Mouse (Mus musculus): ENCODE results near the gene Myof. TPM values are rescaled to one million over a fixed set of nuclear protein-coding genes. Genes with fewer than 3 reads are reported as not detected.

Gene Myof
- total RNA-seq, 2 experiments from 2014 or later = 8.0 to 14.2 TPM

GRCm38 (mm10) chr19:37873499-37873898 lies 169.9 kb downstream of the Myof start:
- DNase-seq = no peak

- DNase-seq = no peak
These were observed 175.8 kb downstream of the Myof start for GRCm38 (mm10) chr19:37867592-37867991.

- no peak for DNase-seq
These were observed 176.4 kb downstream of the Myof start for GRCm38 (mm10) chr19:37866994-37867393.

- no peak for DNase-seq
These were observed 182.2 kb downstream of the Myof start for GRCm38 (mm10) chr19:37861171-37861570.

- DNase-seq = no peak
These were observed 183.1 kb downstream of the Myof start for GRCm38 (mm10) chr19:37860267-37860666.

GRCm38 (mm10) chr19:37858406-37859081 lies 184.8 kb downstream of the Myof start:
- no peak for DNase-seq

- DNase-seq = no peak
These were observed 191.3 kb downstream of the Myof start for GRCm38 (mm10) chr19:37852056-37852455.

GRCm38 (mm10) chr19:37851590-37852038 lies 191.8 kb downstream of the Myof start:
- no peak for DNase-seq

Other genes starting within 250 kb of the Myof start
- 1 to 10 TPM; 3.7 to 4.5 TPM for gene Cep55, start 11.4 kb upstream of the Myof start, total RNA-seq (2021)
- gene Ffar4, start 53.5 kb upstream of the Myof start, total RNA-seq (2021) = under 1 TPM in 1 of 2 experiments, not detected in 1; 0.18 TPM
- gene Rbp4, start 81.7 kb upstream of the Myof start, total RNA-seq (2021) = 1 to 10 TPM; 5.5 to 7.2 TPM
- gene Pde6c, start 89.2 kb upstream of the Myof start, total RNA-seq (2021) = not detected
- 10 to 100 TPM; 10.1 to 10.7 TPM for gene Fra10ac1, start 180.6 kb upstream of the Myof start, total RNA-seq (2021)
- gene Lgi1, start 221.0 kb upstream of the Myof start, total RNA-seq (2021) = 1 to 10 TPM; 1.5 to 2.3 TPM